Mouse (Mus musculus): ENCODE results near the gene Brd2. TPM values are rescaled to one million over a fixed set of nuclear protein-coding genes. Genes with fewer than 3 reads are reported as not detected.

Brd2 gene
- polyA plus RNA-seq, 1 experiment from 2014 or later, result 35.8 TPM

DNA sequence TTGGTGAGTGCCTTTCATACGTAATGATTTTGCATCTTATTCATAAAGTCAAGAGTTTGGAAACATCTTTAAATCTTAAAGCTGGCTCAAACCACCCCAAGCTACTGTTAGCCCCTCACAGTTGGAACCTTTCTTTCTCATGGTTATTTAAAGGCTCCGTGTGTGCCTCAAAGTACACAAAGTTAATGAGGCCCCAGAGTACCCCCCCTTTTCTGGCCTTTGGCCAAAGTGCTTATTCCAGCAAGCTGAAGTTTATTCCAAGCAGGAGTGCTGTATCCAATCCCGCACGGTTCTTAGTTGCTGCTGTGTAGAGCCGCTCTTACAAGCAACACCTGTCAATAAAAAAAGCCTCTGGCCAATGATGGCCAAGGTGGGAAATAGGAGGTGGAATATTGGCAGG, 22.9 kb downstream of the Brd2 start:
- ATAC-seq (ENCODE audit: low read depth), result no peak

DNA sequence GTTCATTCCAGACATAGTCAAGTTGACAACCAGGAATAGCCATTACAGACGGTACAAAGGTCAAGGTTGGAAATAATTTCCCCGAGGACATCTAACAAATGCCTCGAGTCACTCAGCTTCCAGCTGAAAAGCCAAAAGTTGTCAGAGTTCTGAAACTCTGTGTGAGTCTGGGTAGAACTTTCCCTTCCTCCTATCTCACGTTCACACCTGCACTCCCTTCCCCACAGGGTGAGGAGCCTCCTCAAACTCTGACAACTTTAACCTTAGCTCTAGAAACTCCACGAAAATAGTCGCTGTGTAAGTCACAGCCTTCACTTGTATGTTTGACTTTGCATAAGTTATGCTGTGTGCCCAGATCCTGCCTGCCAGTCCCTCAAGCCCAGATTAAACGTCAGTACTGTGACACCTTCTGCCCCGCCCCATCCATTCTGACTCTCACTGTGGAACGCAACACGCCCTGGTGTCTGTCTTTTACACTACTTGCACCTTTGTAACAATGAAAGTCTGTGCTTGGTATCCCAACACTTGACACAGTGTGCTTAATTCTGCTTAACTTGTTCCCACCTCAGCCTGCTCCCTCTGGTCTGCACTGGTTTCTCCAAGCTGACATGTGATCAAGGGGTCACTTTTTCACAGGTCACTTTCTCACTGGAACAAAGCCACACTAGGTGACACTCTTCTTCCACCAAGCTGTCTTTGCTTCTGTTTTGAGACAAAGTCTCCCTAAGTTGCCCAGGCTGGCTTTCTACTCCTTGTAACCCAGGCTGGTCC, 23.5 kb downstream of the Brd2 start:
- ATAC-seq (ENCODE audit: low read depth), result no peak
- WGBS (ENCODE audit: insufficient replicate concordance), result 30% methylated on average over 10 of the region's 10 CpGs

More for the DNA sequence above, 22.9 kb downstream of the Brd2 start:
- H3K27me3 ChIP-seq (ENCODE audit: control insufficient read depth, insufficient read depth, low read depth, low read length), result no peaks in the 10 kb centered on the region; the same call in 1 of the 2 replicates
- WGBS (ENCODE audit: insufficient replicate concordance), result 62% methylated on average over 5 of the region's 5 CpGs
- H3K27ac ChIP-seq (ENCODE audit: low read length), result no peak overlapping the region
- no peak overlapping the region for H3K4me2 ChIP-seq (ENCODE audit: low read depth, low read length)
- no peaks in the 10 kb centered on the region for H3K9me3 ChIP-seq (replicated peaks; ENCODE audit: control insufficient read depth, low read length)
- no peak overlapping the region for H3K9ac ChIP-seq (ENCODE audit: low read depth, low read length)
- peaks cover 4% of the 10 kb centered on the region for H3K4me1 ChIP-seq (ENCODE audit: control insufficient read depth, low read depth, low read length)
- H3K36me3 ChIP-seq (ENCODE audit: control insufficient read depth, insufficient read depth), result no peaks in the 10 kb centered on the region
- H3K4me3 ChIP-seq (ENCODE audit: low read depth, low read length), result no peak overlapping the region

DNA sequence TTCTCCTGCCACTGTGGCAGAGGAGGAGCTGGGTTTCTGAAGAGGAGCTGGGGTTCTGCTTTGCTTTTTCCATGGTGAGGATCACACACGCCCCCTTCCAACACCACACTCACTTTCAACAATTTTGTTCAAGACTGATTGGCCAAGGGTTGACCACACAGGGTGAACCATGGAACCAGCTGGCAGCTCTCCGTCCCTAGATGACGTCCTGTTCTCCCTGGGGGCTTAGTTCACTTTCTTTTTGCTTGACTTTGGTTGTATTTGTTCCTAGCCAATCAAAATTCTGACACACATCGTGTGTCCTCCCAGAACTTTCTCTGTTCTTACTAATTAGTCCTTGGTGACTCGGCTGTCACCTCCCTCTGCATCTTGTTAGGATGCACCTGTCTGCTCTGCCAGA, 25.2 kb downstream of the Brd2 start:
- WGBS (ENCODE audit: insufficient replicate concordance), result 39% methylated on average over 5 of the region's 5 CpGs
- H3K4me1 ChIP-seq (ENCODE audit: control insufficient read depth, low read depth, low read length), result peaks cover 4% of the 10 kb centered on the region
- no peak overlapping the region for H3K9ac ChIP-seq (ENCODE audit: low read depth, low read length)
- H3K27me3 ChIP-seq (ENCODE audit: control insufficient read depth, insufficient read depth, low read depth, low read length), result no peaks in the 10 kb centered on the region; the same call in 1 of the 2 replicates
- H3K9me3 ChIP-seq (replicated peaks; ENCODE audit: control insufficient read depth, low read length), result no peaks in the 10 kb centered on the region
- no peaks in the 10 kb centered on the region for H3K36me3 ChIP-seq (ENCODE audit: control insufficient read depth, insufficient read depth)
- H3K4me3 ChIP-seq (ENCODE audit: low read depth, low read length), result no peak overlapping the region
- no peak overlapping the region for H3K27ac ChIP-seq (ENCODE audit: low read length)
- H3K4me2 ChIP-seq (ENCODE audit: low read depth, low read length), result no peak overlapping the region
- ATAC-seq (ENCODE audit: low read depth), result no peak

More for the DNA sequence above, 23.5 kb downstream of the Brd2 start:
- Histone ChIP-seq H3K27me3 (ENCODE audit: control insufficient read depth, insufficient read depth, low read depth, low read length) (no peaks in the 10 kb centered on the region; the same call in 1 of the 2 replicates), H3K4me2 (ENCODE audit: low read depth, low read length) (no peak overlapping the region), H3K9me3 (replicated peaks; ENCODE audit: control insufficient read depth, low read length) (no peaks in the 10 kb centered on the region), H3K36me3 (ENCODE audit: control insufficient read depth, insufficient read depth) (no peaks in the 10 kb centered on the region), H3K4me1 (ENCODE audit: control insufficient read depth, low read depth, low read length) (peaks cover 4% of the 10 kb centered on the region), H3K27ac (ENCODE audit: low read length) (no peak overlapping the region), H3K9ac (ENCODE audit: low read depth, low read length) (no peak overlapping the region), H3K4me3 (ENCODE audit: low read depth, low read length) (no peak overlapping the region)

DNA sequence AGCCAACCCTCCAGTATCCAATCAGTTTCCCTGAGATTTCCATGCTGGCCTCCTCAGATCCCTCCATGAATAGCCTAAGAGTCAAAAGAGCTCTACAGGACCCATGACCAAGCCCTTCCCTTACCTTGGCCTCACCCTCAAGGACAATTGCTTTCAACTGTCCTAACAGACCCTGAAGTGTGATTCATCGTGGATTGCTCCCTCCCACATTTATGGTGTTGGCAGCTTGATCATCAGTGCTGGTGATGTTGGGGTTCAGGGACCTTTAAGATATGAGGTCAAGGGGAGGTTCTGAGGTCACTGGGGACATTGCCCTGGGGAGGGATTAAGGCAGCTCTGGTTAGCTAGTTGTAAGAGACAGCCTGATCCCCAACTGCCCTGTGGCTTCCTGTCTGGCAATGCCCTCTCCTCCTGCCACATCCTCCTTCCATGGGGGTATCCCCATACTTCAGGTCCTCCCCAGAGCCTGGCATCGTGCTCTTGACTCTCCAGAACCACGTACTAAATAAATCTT, 25.9 kb downstream of the Brd2 start:
- Histone ChIP-seq H3K4me2 (ENCODE audit: low read depth, low read length) (no peak overlapping the region), H3K36me3 (ENCODE audit: control insufficient read depth, insufficient read depth) (no peaks in the 10 kb centered on the region), H3K4me3 (ENCODE audit: low read depth, low read length) (no peak overlapping the region), H3K9ac (ENCODE audit: low read depth, low read length) (no peak overlapping the region), H3K9me3 (replicated peaks; ENCODE audit: control insufficient read depth, low read length) (no peaks in the 10 kb centered on the region), H3K4me1 (ENCODE audit: control insufficient read depth, low read depth, low read length) (peaks cover under 1% of the 10 kb centered on the region; the same call in 1 of the 2 replicates), H3K27me3 (ENCODE audit: control insufficient read depth, insufficient read depth, low read depth, low read length) (no peaks in the 10 kb centered on the region; the same call in 1 of the 2 replicates), H3K27ac (ENCODE audit: low read length) (no peak overlapping the region)
- ATAC-seq (ENCODE audit: low read depth), result no peak
- WGBS (ENCODE audit: insufficient replicate concordance), result 36% methylated on average over 3 of the region's 3 CpGs

DNA sequence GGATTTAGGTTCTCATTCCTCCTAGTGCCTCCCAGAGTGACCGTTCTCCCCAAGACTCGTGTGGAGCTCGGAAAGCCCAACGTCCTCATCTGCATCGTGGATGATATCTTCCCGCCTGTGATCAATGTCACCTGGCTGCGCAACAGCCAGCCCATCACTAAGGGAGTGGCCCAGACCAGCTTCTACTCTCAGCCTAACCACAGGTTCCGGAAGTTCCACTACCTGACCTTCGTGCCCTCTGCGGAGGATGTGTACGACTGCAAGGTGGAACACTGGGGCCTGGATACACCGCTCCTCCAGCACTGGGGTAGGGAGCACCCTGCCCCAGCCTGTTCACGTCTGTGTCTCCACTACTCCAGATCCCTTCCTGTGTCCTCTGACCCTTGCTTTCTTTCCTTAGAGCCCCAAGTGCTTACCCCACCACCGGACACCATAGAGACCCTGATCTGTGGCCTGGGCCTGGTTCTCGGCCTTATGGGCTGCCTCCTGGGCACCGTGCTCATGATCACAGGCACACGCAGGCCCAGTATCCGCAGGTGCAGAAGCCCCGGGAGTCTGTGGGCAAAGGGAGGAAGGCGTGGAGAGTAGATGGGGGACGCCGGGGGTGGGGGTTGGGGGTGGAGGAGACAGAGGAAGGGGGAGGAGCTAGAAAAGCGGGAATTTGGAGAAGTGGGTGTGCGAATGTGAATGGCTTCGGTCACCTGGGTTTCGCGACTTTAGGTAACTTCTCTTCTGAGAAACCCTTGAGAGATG, 28.0 kb downstream of the Brd2 start:
- Histone ChIP-seq H3K27ac (ENCODE audit: low read length) (no peak overlapping the region), H3K4me1 (ENCODE audit: control insufficient read depth, low read depth, low read length) (no peaks in the 10 kb centered on the region; the same call in 1 of the 2 replicates), H3K9me3 (replicated peaks; ENCODE audit: control insufficient read depth, low read length) (no peaks in the 10 kb centered on the region), H3K4me2 (ENCODE audit: low read depth, low read length) (no peak overlapping the region), H3K9ac (ENCODE audit: low read depth, low read length) (no peak overlapping the region), H3K36me3 (ENCODE audit: control insufficient read depth, insufficient read depth) (no peaks in the 10 kb centered on the region), H3K27me3 (ENCODE audit: control insufficient read depth, insufficient read depth, low read depth, low read length) (no peaks in the 10 kb centered on the region), H3K4me3 (ENCODE audit: low read depth, low read length) (no peak overlapping the region)
- 60% methylated on average over 27 of the region's 27 CpGs for WGBS (ENCODE audit: insufficient replicate concordance)
- no peak for ATAC-seq (ENCODE audit: low read depth)

DNA sequence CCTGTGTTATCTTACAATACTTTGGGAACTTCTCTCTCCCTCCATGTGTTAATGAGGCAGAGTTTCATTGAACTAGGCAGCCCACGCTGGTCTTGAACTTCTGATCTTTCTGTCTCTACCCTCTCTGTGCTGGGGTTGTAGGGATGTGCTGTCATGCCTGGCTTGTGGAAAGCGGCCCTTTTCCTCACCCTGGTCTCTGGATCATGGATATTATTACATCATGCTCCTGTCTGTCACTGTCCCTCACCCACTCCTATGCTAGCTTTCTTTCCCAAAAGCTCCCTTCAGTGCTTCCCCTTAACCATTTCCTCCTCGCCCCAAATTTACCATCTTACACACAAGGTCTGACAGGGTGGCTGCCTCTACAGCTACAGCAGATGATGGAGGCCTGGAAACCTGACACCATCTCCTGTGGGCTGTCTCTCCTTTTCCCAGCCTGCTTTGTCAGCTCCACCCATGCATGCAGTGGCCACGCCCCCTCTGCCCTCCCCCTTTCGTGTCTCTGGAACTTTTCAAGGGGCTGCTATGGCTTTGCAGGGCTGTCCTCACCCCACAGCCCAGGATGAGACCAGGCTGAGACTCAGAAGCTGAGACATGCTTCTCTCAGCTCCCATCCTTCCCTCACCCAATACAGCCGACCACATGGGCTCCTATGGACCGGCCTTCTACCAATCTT, 29.1 kb downstream of the Brd2 start:
- Histone ChIP-seq H3K36me3 (ENCODE audit: control insufficient read depth, insufficient read depth) (no peaks in the 10 kb centered on the region), H3K27me3 (ENCODE audit: control insufficient read depth, insufficient read depth, low read depth, low read length) (no peaks in the 10 kb centered on the region), H3K4me1 (ENCODE audit: control insufficient read depth, low read depth, low read length) (no peaks in the 10 kb centered on the region; the same call in 1 of the 2 replicates), H3K4me3 (ENCODE audit: low read depth, low read length) (no peak overlapping the region), H3K9me3 (replicated peaks; ENCODE audit: control insufficient read depth, low read length) (no peaks in the 10 kb centered on the region), H3K9ac (ENCODE audit: low read depth, low read length) (no peak overlapping the region), H3K27ac (ENCODE audit: low read length) (no peak overlapping the region), H3K4me2 (ENCODE audit: low read depth, low read length) (no peak overlapping the region)
- ATAC-seq (ENCODE audit: low read depth), result no peak
- 37% methylated on average over 7 of the region's 7 CpGs for WGBS (ENCODE audit: insufficient replicate concordance)

DNA sequence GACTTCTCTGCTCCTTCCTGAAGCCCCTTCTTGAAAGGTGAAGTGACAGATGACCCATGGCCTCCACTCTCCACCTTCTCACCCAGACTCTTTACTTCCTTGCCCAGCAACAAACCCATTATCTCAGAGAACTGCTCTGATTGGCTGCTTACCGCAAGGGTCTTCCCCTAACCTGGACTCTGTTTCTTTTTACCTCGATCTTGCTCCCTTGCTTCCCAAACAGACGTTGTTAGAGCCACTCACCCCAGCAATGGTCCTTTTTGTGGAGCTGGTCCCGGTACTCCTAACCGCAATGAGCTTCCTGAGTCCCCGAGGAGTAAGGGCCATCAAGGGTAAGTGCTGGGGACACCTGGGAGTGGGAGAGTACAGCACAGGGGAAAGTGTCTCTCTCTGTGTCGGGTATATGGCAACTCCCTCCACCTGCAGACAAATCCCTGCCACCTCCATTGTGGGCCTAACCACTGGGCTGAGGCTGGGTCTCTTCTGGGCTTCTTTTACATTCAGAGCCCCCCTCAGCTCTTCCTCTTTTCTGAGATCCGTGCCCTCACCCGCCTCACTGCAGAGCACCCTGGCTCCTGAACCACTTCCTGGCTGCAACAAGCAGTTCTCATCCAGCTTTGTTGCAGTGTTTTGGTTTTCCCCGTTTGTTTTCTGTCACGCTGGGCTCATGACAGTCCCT, 30.1 kb downstream of the Brd2 start, which contains the start of gene H2-Oa:
Gene H2-Oa (plus strand): TSS at position 144 of the 679 bp plus-strand sequence.
- H3K4me2 ChIP-seq (ENCODE audit: low read depth, low read length), result no peak within 1 kb of the TSS
- H3K27ac ChIP-seq (ENCODE audit: low read length), result no peak within 1 kb of the TSS
- WGBS (ENCODE audit: insufficient replicate concordance), result 9% methylated on average over 11 of the region's 11 CpGs
- H3K27me3 ChIP-seq (ENCODE audit: control insufficient read depth, insufficient read depth, low read depth, low read length), result no peaks in the 10 kb centered on the region
- no peaks in the 10 kb centered on the region for H3K36me3 ChIP-seq (ENCODE audit: control insufficient read depth, insufficient read depth)
- no peaks in the 10 kb centered on the region; the same call in 1 of the 2 replicates for H3K4me1 ChIP-seq (ENCODE audit: control insufficient read depth, low read depth, low read length)
- ATAC-seq (ENCODE audit: low read depth), result no peak
- no peak within 1 kb of the TSS for H3K9ac ChIP-seq (ENCODE audit: low read depth, low read length)
- no peaks in the 10 kb centered on the region for H3K9me3 ChIP-seq (replicated peaks; ENCODE audit: control insufficient read depth, low read length)
- H3K4me3 ChIP-seq (ENCODE audit: low read depth, low read length), result no peak within 1 kb of the TSS

DNA sequence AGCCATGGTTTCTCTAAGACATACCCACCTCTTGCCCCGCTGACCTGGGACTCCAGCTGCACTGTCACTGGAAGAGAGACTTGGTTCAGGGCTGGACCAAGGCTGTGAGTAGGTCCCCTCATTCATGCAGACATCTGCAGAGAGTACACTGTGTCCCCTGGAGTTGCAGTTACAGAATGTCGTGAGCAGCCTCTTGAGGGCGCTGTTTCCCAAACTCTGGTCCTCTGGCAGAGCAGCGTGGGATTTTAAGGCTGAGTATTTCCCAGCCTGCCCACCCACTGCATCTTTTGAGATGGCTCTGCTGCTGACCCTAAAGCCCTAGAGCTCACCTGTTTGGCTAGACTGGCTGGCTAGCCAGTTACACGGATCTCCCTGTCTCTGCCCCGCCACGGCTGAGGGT, 31.5 kb downstream of the Brd2 start:
- WGBS (ENCODE audit: insufficient replicate concordance), result 48% methylated on average over 7 of the region's 7 CpGs
- no peaks in the 10 kb centered on the region; the same call in 1 of the 2 replicates for H3K4me1 ChIP-seq (ENCODE audit: control insufficient read depth, low read depth, low read length)
- ATAC-seq (ENCODE audit: low read depth), result no peak

More for the DNA sequence above, 31.5 kb downstream of the Brd2 start:
- H3K9ac ChIP-seq (ENCODE audit: low read depth, low read length), result no peak overlapping the region
- H3K36me3 ChIP-seq (ENCODE audit: control insufficient read depth, insufficient read depth), result no peaks in the 10 kb centered on the region
- H3K4me2 ChIP-seq (ENCODE audit: low read depth, low read length), result no peak overlapping the region
- no peaks in the 10 kb centered on the region for H3K27me3 ChIP-seq (ENCODE audit: control insufficient read depth, insufficient read depth, low read depth, low read length)
- H3K27ac ChIP-seq (ENCODE audit: low read length), result no peak overlapping the region
- no peak overlapping the region for H3K4me3 ChIP-seq (ENCODE audit: low read depth, low read length)
- H3K9me3 ChIP-seq (replicated peaks; ENCODE audit: control insufficient read depth, low read length), result no peaks in the 10 kb centered on the region
